Mouse (Mus musculus): Measurements from ENCODE around the gene Gad1. TPM values are rescaled to one million over a fixed set of nuclear protein-coding genes. Genes with fewer than 3 reads are reported as not detected.

The Gad1 gene
- total RNA-seq, 2 experiments from 2014 or later, result 0.49 to 0.88 TPM

- DNase-seq, result no peak
Observed at GRCm38 (mm10) chr2:70628397-70628796, 75.5 kb downstream of the Gad1 start.

GRCm38 (mm10) chr2:70629339-70629761, 76.5 kb downstream of the Gad1 start:
- no peak for DNase-seq

- no peak for DNase-seq
Observed at GRCm38 (mm10) chr2:70629921-70630320, 77.0 kb downstream of the Gad1 start.

GRCm38 (mm10) chr2:70631321-70631720, 78.4 kb downstream of the Gad1 start:
- DNase-seq, result no peak

- no peak for DNase-seq
Observed at GRCm38 (mm10) chr2:70632412-70632811, 79.5 kb downstream of the Gad1 start.

- DNase-seq, result no peak
Observed at GRCm38 (mm10) chr2:70634028-70634690, 81.3 kb downstream of the Gad1 start.

GRCm38 (mm10) chr2:70640968-70641367, 88.1 kb downstream of the Gad1 start:
- no peak for DNase-seq

GRCm38 (mm10) chr2:70642971-70643565, 90.2 kb downstream of the Gad1 start:
- no peak for DNase-seq

GRCm38 (mm10) chr2:70645266-70645780, 92.5 kb downstream of the Gad1 start:
- no peak for DNase-seq

- no peak for DNase-seq
Observed at GRCm38 (mm10) chr2:70647681-70648080, 94.8 kb downstream of the Gad1 start.

- DNase-seq, result no peak
Observed at GRCm38 (mm10) chr2:70648271-70648670, 95.4 kb downstream of the Gad1 start.

GRCm38 (mm10) chr2:70649471-70649870, 96.6 kb downstream of the Gad1 start:
- DNase-seq, result no peak

Other genes with a start within 250 kb of the Gad1 start
- not detected for gene Sp5, start 78.1 kb upstream of the Gad1 start, total RNA-seq (2021)
- gene Erich2, start 44.3 kb upstream of the Gad1 start, total RNA-seq (2021), result not detected
- 10 to 100 TPM; 69.5 to 73.9 TPM for gene Gorasp2, start 108.5 kb downstream of the Gad1 start, total RNA-seq (2021)
- not detected for gene Gm26558, start 109.0 kb downstream of the Gad1 start, total RNA-seq (2021)

Measured in gastrocnemius, postnatal 10 days (tissue).